Mouse (Mus musculus): ENCODE measurements around the gene Nemf.

DNA sequence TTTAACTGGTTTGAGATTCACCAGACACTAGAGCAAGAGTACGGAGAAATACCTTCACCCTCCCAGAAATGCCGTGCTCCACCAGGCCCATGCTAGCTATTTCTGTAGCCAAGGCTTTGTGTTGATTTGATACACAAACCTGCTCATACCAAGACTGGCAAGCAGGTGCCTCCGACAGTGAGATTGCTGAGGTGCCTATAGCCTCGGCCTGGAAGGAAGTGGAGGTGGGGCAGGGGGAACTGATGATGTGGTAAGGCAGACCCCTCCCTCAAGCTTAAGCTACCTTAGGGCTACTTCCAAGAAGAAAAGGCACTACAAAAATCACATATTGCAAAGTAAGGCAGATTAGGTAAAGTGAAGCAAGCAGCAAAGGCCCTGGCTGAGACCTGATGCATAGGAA lies 43.4 kb upstream of the Nemf start:
- no peak for TF ChIP-seq POLR2A (IDR thresholded peaks at IDR 0.05; ENCODE audit: extremely low read depth, insufficient read depth, low read length)
- TF ChIP-seq CTCF (IDR thresholded peaks at IDR 0.05; ENCODE audit: low read depth, low read length) = no peak

All from liver, adult 2 months (tissue).